Mouse (Mus musculus) ES-Bruce4 (cell line): Measurements from ENCODE around the gene Tmco5. TPM values are rescaled to one million over a fixed set of nuclear protein-coding genes. Genes with fewer than 3 reads are reported as not detected.

Source experiments
- H3K27ac ChIP-seq: 2 replicates; pipeline ENCODE4 v1.5.1; 2012; ENCODE audit warnings: low read length, inconsistent platforms; ENCODE audit not compliant: insufficient read depth
- H3K27me3 ChIP-seq: 2 replicates; pipeline ENCODE4 v1.6.1; 2012; ENCODE audit warnings: mild to moderate bottlenecking, low read length, inconsistent platforms; ENCODE audit not compliant: control insufficient read depth, poor library complexity, insufficient read depth, severe bottlenecking
- H3K36me3 ChIP-seq: 2 replicates; pipeline ENCODE4 v1.6.1; 2012; ENCODE audit warnings: inconsistent platforms, mild to moderate bottlenecking, low read length, moderate library complexity; ENCODE audit not compliant: control insufficient read depth, poor library complexity, insufficient read depth, severe bottlenecking
- H3K4me1 ChIP-seq: one replicate; pipeline ENCODE4 v1.8.1; 2011; ENCODE audit warnings: low read length; ENCODE audit not compliant: control insufficient read depth, insufficient read depth
- H3K4me3 ChIP-seq: 2 replicates; pipeline ENCODE4 v1.5.1; 2011; ENCODE audit warnings: low read depth, mild to moderate bottlenecking, low read length
- H3K9ac ChIP-seq: 2 replicates; pipeline ENCODE4 v1.6.1; 2012; ENCODE audit warnings: low read depth, mild to moderate bottlenecking, inconsistent platforms; ENCODE audit not compliant: poor library complexity, severe bottlenecking
- H3K9me3 ChIP-seq: replicated peaks from 2 replicates; pipeline ENCODE4 v1.6.1; 2012; ENCODE audit warnings: mild to moderate bottlenecking, low read length, inconsistent platforms; ENCODE audit not compliant: control insufficient read depth, poor library complexity, insufficient read depth, severe bottlenecking
- CTCF ChIP-seq: IDR thresholded peaks from one replicate; pipeline ENCODE4 v1.8.1; 2011; ENCODE audit warnings: low read depth, low read length
- EP300 ChIP-seq: IDR thresholded peaks from 2 replicates; pipeline ENCODE4 v1.6.1; 2011; ENCODE audit warnings: low read depth, low read length; ENCODE audit not compliant: insufficient read depth
- POLR2A ChIP-seq: IDR thresholded peaks from one replicate; pipeline ENCODE4 v1.8.1; 2011; ENCODE audit warnings: low read length; ENCODE audit not compliant: insufficient read depth
- polyA plus RNA-seq: library from polyadenylated mRNA; stranded (reverse); fragments of >200 nt; gene quantifications from 2 replicates; pipeline ENCODE4 v1.2.4, GENCODE M21; 2011; ENCODE audit warnings: low read depth; ENCODE audit not compliant: missing spikeins, insufficient read depth, insufficient read length

Gene Tmco5
- polyA plus RNA-seq, 1 experiment = not detected

GRCm38 (mm10) chr2:116899615-116900272, 21.3 kb downstream of the Tmco5 start:
- Histone ChIP-seq H3K4me3 (peak overlapping the region; percentile 67), H3K36me3 (no peaks in the 10 kb centered on the region), H3K9me3 (no peaks in the 10 kb centered on the region), H3K27ac (peak overlapping the region; percentile 22; the same call in 1 of the 2 replicates), H3K4me1 (no peaks in the 10 kb centered on the region), H3K27me3 (no peaks in the 10 kb centered on the region), H3K9ac (peak overlapping the region; percentile 52)
- TF ChIP-seq POLR2A = no peak
- TF ChIP-seq CTCF = peak; percentile 76

GRCm38 (mm10) chr2:116900273-116900843, 21.9 kb downstream of the Tmco5 start:
- no peaks in the 10 kb centered on the region for H3K27me3 ChIP-seq
- H3K4me1 ChIP-seq = no peaks in the 10 kb centered on the region
- no peaks in the 10 kb centered on the region for H3K9me3 ChIP-seq
- TF ChIP-seq POLR2A = no peak
- no peak for TF ChIP-seq CTCF
- TF ChIP-seq EP300 = no peak
- peak overlapping the region; percentile 67 for H3K4me3 ChIP-seq
- no peaks in the 10 kb centered on the region for H3K36me3 ChIP-seq
- H3K9ac ChIP-seq = peak overlapping the region; percentile 52
- peak overlapping the region; percentile 22; the same call in 1 of the 2 replicates for H3K27ac ChIP-seq

- Histone ChIP-seq H3K4me3 (no peak overlapping the region), H3K4me1 (peaks cover 4% of the 10 kb centered on the region), H3K9ac (no peak overlapping the region), H3K27ac (no peak overlapping the region), H3K36me3 (no peaks in the 10 kb centered on the region), H3K27me3 (no peaks in the 10 kb centered on the region), H3K9me3 (no peaks in the 10 kb centered on the region)
- TF ChIP-seq EP300 = no peak
- no peak for TF ChIP-seq CTCF
- no peak for TF ChIP-seq POLR2A
Observed at GRCm38 (mm10) chr2:116908268-116908667, 29.8 kb downstream of the Tmco5 start.

GRCm38 (mm10) chr2:116912334-116913070, 34.0 kb downstream of the Tmco5 start:
- H3K9ac ChIP-seq = no peak overlapping the region
- no peak overlapping the region for H3K4me3 ChIP-seq
- H3K36me3 ChIP-seq = no peaks in the 10 kb centered on the region
- TF ChIP-seq POLR2A (no peak), CTCF (no peak), EP300 (no peak)
- no peaks in the 10 kb centered on the region for H3K27me3 ChIP-seq
- H3K4me1 ChIP-seq = peaks cover 5% of the 10 kb centered on the region
- H3K27ac ChIP-seq = no peak overlapping the region
- H3K9me3 ChIP-seq = no peaks in the 10 kb centered on the region

- H3K4me1 ChIP-seq = peaks cover 2% of the 10 kb centered on the region
- H3K27me3 ChIP-seq = no peaks in the 10 kb centered on the region
- TF ChIP-seq CTCF (no peak), POLR2A (no peak), EP300 (no peak)
- H3K27ac ChIP-seq = no peak overlapping the region
- no peaks in the 10 kb centered on the region for H3K9me3 ChIP-seq
- H3K4me3 ChIP-seq = no peak overlapping the region
- no peaks in the 10 kb centered on the region for H3K36me3 ChIP-seq
- H3K9ac ChIP-seq = no peak overlapping the region
Observed at GRCm38 (mm10) chr2:116913677-116914405, 35.4 kb downstream of the Tmco5 start.
